Mouse (Mus musculus) kidney, adult 11 months (tissue): Measurements from ENCODE around the gene Spaca4.

Experiments
- DNase-seq: peaks from one replicate; pipeline ENCODE4 v3.0.0; 2022

Gene Spaca4

DNA sequence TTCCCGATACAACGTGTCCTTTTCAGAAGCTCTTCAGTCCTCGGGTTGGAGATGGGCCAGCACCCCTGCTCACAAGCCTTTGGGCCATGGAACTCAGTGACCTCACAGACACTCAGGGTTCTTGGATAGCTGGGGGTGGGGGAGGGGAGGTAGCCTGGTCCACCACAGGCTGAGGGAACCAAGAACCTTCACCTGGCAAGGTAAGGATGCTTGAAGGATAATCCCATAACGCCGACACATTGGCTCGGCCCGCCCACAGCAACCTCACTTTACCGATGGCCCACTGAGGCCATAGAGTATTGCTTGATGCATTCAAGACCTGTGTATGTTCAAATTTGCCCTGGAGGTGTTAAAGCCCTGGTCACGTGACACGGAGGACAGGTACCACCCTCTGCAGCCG is at the start of gene Spaca4:
Gene Spaca4 (minus strand): TSS at position 101 of the 400 bp plus-strand sequence.
- no peak for DNase-seq

GRCm38 (mm10) chr7:45775237-45775636 is 49.6 kb upstream of the Spaca4 start:
- DNase-seq, result peak; percentile 46

- no peak for DNase-seq
Measured at GRCm38 (mm10) chr7:45771101-45771500, 45.5 kb upstream of the Spaca4 start.

- DNase-seq, result peak; percentile 32
Measured at GRCm38 (mm10) chr7:45770427-45771082, 44.9 kb upstream of the Spaca4 start.

- DNase-seq, result no peak
Measured at GRCm38 (mm10) chr7:45767500-45767899, 41.9 kb upstream of the Spaca4 start.

DNA sequence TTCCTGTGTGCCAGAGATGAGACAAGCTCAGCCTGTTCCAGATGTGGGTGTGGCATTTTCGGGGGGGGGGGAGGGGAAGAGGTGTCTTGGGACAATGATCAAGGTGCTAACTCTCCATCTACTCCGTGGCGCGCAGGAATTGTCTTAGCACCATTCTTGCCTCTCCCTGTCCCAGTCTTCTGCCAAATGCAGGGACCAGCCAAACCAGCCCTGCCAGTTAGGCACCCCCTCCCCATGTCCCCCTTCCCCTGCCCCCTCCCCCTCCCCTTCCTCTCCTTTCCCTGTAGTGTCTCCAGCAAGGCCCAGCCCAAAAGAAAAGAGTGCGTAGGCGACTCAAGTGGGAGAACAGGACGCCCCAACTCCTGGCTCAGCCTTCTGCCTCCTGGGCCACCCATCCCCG is 41.2 kb upstream of the Spaca4 start:
- DNase-seq, result no peak

DNA sequence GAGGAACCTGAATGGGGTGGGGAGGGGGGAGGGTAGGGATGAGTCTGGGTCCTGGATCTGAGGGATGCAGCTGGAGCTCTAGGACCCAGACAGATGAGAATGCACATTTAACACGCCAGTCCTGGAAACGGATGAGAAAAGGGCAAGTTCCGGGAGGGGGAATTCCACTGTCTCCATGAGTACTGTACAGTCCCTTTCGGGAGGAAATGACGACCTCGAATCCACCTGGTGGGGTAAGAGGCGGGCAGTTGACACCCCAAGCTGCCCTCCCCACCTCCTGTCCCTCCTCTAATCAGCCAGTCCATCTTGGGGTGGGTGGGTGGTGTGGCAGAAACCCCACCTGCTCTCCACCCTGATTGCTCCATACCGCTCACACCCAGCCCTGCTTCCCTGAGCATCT is 40.4 kb upstream of the Spaca4 start:
- DNase-seq, result no peak

DNA sequence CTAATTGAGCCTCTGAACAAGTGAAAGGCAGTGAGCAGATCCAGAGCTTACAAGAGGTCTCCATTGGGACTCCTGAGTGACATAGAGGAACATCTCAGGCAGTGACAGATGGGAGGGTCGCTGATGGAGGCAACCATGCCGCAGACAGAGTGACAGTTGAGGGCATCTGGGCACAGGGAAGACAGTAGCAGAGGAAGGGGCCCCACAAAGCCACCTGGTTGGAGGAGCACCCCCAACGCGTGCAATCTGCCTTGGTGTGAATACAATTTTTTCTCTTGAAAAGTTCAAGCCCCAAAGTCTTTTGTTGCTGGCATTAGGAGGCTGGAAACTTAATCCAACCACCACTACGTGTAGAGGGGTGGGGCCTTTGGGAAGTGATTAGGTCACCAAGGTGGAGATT is 34.5 kb upstream of the Spaca4 start:
- no peak for DNase-seq

- peak; percentile 86 for DNase-seq
Measured at GRCm38 (mm10) chr7:45759400-45759799, 33.8 kb upstream of the Spaca4 start.

DNA sequence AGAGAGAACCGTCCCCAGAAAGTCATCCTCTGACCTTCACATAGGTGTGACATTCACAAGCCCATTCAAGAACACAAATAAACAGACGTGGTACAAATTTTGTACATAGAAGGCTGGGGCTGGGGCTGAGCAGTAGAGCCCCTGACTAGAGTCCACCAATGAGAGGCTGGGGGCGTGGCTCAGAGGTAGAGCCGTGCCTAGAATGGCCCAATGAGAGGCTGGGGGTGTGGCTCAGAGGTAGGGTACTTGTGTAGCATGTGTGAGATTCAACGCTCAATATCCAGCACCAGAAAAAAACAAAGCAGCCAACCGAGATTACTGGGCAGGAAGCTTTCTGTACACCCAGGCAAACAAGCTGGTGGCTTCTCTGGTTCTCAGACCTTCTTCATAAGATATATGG is 30.1 kb upstream of the Spaca4 start:
- DNase-seq, result no peak

- peak; percentile 42 for DNase-seq
Measured at GRCm38 (mm10) chr7:45750162-45750561, 24.5 kb upstream of the Spaca4 start.

GRCm38 (mm10) chr7:45749401-45749800 is 23.8 kb upstream of the Spaca4 start:
- DNase-seq, result no peak

DNA sequence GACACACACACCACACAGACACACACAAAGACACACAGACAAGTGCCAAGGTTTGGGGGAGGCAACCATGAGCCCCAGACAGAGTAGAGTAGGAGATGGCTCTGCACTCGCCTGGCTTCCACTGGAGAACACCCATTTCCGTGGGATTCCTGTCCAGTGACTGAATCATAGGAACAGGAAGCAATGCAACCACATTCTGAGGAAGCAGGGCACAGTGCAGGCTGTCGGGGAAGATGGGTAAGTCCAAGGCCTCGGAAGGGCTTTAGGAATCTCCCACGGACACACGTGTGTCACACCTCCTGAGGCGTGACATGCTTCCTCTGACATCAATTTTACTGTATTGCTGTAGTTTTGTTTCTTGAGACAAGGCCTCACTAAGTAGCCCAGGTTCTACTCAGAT is 22.5 kb upstream of the Spaca4 start:
- peak; percentile 30 for DNase-seq

- DNase-seq, result no peak
Measured at GRCm38 (mm10) chr7:45747450-45747849, 21.8 kb upstream of the Spaca4 start.

DNA sequence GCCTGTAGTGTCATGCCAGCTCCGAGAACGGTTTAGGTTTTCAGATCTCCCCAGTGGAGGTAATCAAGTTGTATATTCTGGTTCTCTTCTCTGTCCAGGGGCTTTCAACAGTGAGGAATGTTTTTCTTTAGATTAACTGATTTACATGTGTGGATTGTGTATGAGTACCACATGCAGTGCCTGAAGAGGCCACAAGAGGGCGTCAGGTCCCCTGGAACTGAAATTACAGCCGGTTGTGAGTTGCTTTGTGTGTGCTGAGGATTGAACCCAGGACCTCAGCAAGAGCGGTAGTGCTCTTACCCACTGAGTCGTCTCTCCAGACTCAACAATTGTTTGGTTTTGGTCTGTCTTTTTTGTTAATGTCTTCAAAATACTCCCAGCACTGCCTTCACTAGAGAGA is 20.9 kb upstream of the Spaca4 start:
- no peak for DNase-seq

DNA sequence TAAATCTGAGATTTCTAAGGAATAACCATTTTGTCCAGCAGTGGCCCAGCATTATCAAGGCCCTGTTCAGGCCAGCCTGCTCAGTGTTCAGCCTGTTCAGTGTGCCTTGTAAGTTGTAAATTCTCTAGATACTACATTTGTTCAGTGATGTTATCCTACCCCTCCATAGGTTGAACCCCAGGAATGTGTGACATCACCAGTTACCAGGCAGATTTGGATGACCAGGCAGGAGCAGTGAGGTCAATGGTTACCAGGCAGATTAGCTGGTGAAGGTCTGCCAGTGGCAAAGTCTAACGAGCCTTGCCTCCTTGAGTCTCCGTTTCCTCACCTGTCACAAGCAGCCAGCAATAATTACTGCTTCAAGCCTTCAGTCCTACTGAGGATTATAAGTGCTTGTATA is 18.8 kb upstream of the Spaca4 start:
- peak; percentile 66 for DNase-seq

DNA sequence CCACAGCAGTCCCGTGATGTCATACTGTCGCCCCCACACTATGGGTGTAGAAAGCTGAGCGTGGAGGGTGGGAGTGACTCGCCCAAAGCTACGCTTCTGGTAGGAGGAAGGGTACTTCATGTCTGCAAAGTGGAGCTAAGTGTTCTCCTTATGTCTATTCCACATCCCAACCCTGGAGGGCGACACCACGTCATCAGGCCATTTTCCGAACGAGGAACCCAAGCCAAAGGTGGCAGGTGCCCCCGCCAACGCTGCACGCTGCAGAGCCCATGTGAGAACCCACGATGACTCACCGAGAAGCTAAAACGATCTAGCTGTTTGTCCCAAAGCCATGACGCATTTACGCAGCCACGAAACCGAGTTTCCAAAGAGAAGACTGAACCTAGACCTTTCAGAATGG is 16.7 kb upstream of the Spaca4 start:
- DNase-seq, result no peak

- DNase-seq, result no peak
Measured at GRCm38 (mm10) chr7:45741777-45742176, 16.2 kb upstream of the Spaca4 start.

- DNase-seq, result no peak
Measured at GRCm38 (mm10) chr7:45741308-45741707, 15.7 kb upstream of the Spaca4 start.

DNA sequence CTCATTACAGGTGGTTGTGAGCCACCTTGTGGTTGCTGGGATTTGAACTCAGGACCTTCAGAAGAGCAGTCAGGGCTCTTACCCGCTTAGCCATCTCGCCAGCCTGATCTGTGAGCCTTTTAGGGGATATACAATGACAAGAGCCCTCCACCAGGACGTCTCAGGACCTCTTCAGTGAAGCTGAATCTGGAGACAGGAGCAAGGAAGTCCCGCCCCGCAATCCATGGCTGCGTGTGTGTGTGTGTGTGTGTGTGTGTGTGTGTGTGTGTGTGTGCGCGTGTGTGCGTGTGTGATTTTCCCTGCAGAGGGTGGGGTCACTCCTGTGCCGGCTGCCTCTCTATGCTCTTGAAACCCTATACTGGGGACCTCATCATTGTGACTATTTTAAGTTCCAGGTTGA is 14.2 kb upstream of the Spaca4 start:
- DNase-seq, result no peak

- DNase-seq, result peak; percentile 66
Measured at GRCm38 (mm10) chr7:45739162-45739763, 13.7 kb upstream of the Spaca4 start.

- no peak for DNase-seq
Measured at GRCm38 (mm10) chr7:45733477-45733876, 7.9 kb upstream of the Spaca4 start.

DNA sequence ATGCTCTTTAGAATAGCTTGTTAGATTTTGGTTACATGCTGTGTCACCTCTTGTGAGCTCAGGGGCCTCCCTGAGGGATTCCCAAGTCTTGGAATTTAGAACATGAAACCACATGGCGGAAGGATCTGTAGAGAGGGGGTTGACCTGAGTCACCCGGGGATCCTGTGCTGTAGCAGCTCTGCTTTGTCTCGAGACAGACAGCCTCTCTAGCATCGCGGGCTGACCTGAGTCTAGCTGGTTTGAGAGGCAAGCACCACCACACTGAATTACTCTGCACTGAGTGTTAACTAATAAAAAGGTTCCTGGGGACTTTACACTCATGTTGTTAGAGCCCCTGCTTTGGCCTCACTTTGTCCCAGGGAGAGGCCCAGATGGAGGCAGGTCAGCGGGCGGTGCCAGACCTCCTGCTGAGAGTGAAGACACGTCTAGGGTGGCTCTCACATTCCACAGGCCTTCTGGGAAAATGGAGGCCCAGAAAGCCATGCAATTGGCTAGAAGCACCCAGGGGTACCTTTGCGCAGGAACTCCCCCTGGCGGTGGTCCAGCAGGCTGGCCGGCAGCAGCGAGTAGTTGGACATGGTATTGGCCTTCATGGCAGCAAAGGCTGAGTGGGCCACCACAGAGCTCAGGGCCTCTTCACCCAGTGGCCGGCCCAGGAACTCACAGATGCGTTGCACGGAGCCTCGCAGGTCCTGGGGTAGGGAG is 5.3 kb upstream of the Spaca4 start:
- DNase-seq, result peak; percentile 43

DNA sequence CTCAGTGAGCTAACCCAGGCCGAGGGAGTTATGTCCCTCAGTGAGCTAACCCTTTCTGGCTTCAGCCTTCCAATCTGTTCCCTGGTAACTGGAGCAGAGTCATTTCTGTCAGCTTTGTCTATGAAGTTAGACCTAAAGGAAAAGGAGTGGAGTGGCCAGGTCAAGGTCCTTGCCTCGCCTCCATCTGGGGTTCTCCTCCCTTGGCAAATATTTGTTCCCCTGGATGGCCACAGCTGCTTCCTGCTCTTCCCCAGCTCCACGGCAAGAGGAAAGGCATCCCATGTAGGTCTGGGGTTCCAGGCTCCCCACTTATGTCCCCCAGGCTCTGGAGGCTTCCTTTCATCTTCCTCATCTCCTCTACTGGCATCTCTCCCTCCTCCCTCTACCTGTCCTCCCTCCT is 2.0 kb upstream of the Spaca4 start:
- DNase-seq, result no peak
